Mouse (Mus musculus): Measurements from ENCODE around the gene BC080695.
"Not testable (repeated sequence)": the region's sequence is repeated elsewhere in the genome, so short reads cannot be mapped to it uniquely, and the experiment has no call there.

GRCm38 (mm10) chr4:143535654-143536053 lies 15.8 kb upstream of the BC080695 start, which contains the start of gene Gm13040:
- not testable (repeated sequence) for TF ChIP-seq POLR2A (IDR thresholded peaks at IDR 0.05; ENCODE audit: low read depth, low read length); CTCF (IDR thresholded peaks at IDR 0.05; ENCODE audit: extremely low read depth, insufficient read length, insufficient replicate concordance, low read depth, low read length)

Data from small intestine, adult 2 months (tissue).